ENCODE assay signal across 22 mouse cellular contexts in genomic region chr2:117925412-117925811, GRCm38 (mm10).
DNase-seq lines count a peak whose midpoint lies in the region; ATAC-seq and TF ChIP-seq lines count a peak whose summit lies in the region.
"Had no signal": no experiment of that assay in that cellular context is flagged by ENCODE, and none has a peak within 500 bp of the region (broad histone marks: within the 10 kb centered on the region; RNA-seq: fewer than 3 reads in every experiment).

No protein-coding gene starts in this region.

- no peak overlapping the region for H3K4me3 ChIP-seq in embryonic facial prominence, embryonic 11.5 days (ENCODE audit: low read depth, low read length)
- H3K4me3 ChIP-seq in embryonic facial prominence, embryonic 10.5 days = no peak overlapping the region
- no peak overlapping the region for H3K4me3 ChIP-seq in lung, adult 2 months (replicated peaks; ENCODE audit: extremely low read depth, low read depth, low read length)
- no peak overlapping the region for H3K4me3 ChIP-seq in forebrain, embryonic 14.5 days (ENCODE audit: low read depth, low read length)
- H3K4me3 ChIP-seq: forebrain, embryonic 13.5 days; heart, adult 2 months; heart, embryonic 15.5 days; hindbrain, embryonic 12.5 days had no signal

- H3K4me1 ChIP-seq in embryonic facial prominence, embryonic 11.5 days (ENCODE audit: control insufficient read depth, insufficient read depth, low read length) = no peaks in the 10 kb centered on the region
- peaks cover 11% of the 10 kb centered on the region for H3K4me1 ChIP-seq in embryonic facial prominence, embryonic 10.5 days
- H3K4me1 ChIP-seq in lung, adult 2 months (ENCODE audit: control insufficient read depth, insufficient read depth, low read length) = no peaks in the 10 kb centered on the region
- H3K4me1 ChIP-seq in forebrain, embryonic 14.5 days (ENCODE audit: control insufficient read depth, insufficient read depth, low read length) = no peaks in the 10 kb centered on the region
- H3K4me1 ChIP-seq: heart, embryonic 15.5 days had no signal

- ATAC-seq in embryonic facial prominence, embryonic 11.5 days (replicated peaks; ENCODE audit: insufficient number of reproducible peaks, low FRiP score, low TSS enrichment, low read depth) = no peak
- ATAC-seq in megakaryocyte, adult 5-6 weeks (ENCODE audit: poor library complexity, severe bottlenecking) = peak; percentile 99
- ATAC-seq in neutrophil, adult 5-6 weeks (ENCODE audit: extremely low read depth, insufficient number of reproducible peaks, low FRiP score, poor library complexity, severe bottlenecking) = peak; percentile 95
- no peak for ATAC-seq in forebrain, embryonic 14.5 days
- ATAC-seq: forebrain, embryonic 13.5 days; hindbrain, embryonic 16.5 days; inflammation-experienced regulatory T-cells, adult 6 months had no signal

- no peak overlapping the region for H3K4me2 ChIP-seq in embryonic facial prominence, embryonic 11.5 days (ENCODE audit: low read depth, low read length)
- H3K4me2 ChIP-seq in forebrain, embryonic 14.5 days (ENCODE audit: low read length) = no peak overlapping the region
- H3K4me2 ChIP-seq: forebrain, embryonic 13.5 days; heart, embryonic 11.5 days; heart, embryonic 15.5 days; hindbrain, embryonic 12.5 days had no signal

- no peak for TF ChIP-seq CTCF in lung, adult 2 months (IDR thresholded peaks at IDR 0.05; ENCODE audit: insufficient read depth, low read length)

- no peaks in the 10 kb centered on the region for H3K36me3 ChIP-seq in embryonic facial prominence, embryonic 11.5 days (replicated peaks; ENCODE audit: control insufficient read depth, insufficient read depth, low read depth, low read length)
- H3K36me3 ChIP-seq in embryonic facial prominence, embryonic 10.5 days (replicated peaks) = no peaks in the 10 kb centered on the region
- no peaks in the 10 kb centered on the region for H3K36me3 ChIP-seq in forebrain, embryonic 14.5 days (ENCODE audit: control insufficient read depth, insufficient read depth, low read length)
- H3K36me3 ChIP-seq: heart, embryonic 15.5 days; hindbrain, embryonic 12.5 days had no signal

- DNase-seq in embryonic facial prominence, embryonic 11.5 days (ENCODE audit: low spot score) = peak; percentile 21
- no peak for DNase-seq in embryonic facial prominence, embryonic 10.5 days (ENCODE audit: low spot score)
- peak; percentile 8 for DNase-seq in lung, postnatal 36 days
- no peak for DNase-seq in lung, adult 2 months
- no peak for DNase-seq in forebrain, embryonic 14.5 days (ENCODE audit: low spot score)
- DNase-seq in frontal cortex, postnatal 25 days (ENCODE audit: low spot score in 2 of 2) = no peak
- DNase-seq: adrenal gland, adult 2 months; adrenal gland, postnatal 36 days; cerebellum, adult 2 months; cerebellum, postnatal 14 days; gastrocnemius, postnatal 36 days; heart, adult 2 months; heart, postnatal 14 days had no signal

- TF ChIP-seq POLR2A in lung, adult 2 months (IDR thresholded peaks at IDR 0.05; ENCODE audit: borderline replicate concordance, extremely low read depth, low read depth, low read length) = no peak

- H3K9me3 ChIP-seq in embryonic facial prominence, embryonic 11.5 days (replicated peaks; ENCODE audit: control insufficient read depth, low read length) = no peaks in the 10 kb centered on the region
- H3K9me3 ChIP-seq in embryonic facial prominence, embryonic 10.5 days = no peaks in the 10 kb centered on the region
- no peaks in the 10 kb centered on the region for H3K9me3 ChIP-seq in forebrain, embryonic 14.5 days (replicated peaks; ENCODE audit: control insufficient read depth, low read length)
- H3K9me3 ChIP-seq: forebrain, embryonic 13.5 days; heart, embryonic 15.5 days; hindbrain, embryonic 12.5 days had no signal

- H3K27ac ChIP-seq in embryonic facial prominence, embryonic 11.5 days (replicated peaks; ENCODE audit: low read depth, low read length) = no peak overlapping the region
- H3K27ac ChIP-seq in embryonic facial prominence, embryonic 10.5 days (replicated peaks) = no peak overlapping the region
- H3K27ac ChIP-seq in forebrain, embryonic 14.5 days (ENCODE audit: low read depth, low read length) = no peak overlapping the region
- H3K27ac ChIP-seq: forebrain, embryonic 13.5 days; heart, adult 2 months; heart, embryonic 15.5 days; hindbrain, embryonic 12.5 days had no signal

- H3K27me3 ChIP-seq in embryonic facial prominence, embryonic 11.5 days (ENCODE audit: control insufficient read depth, insufficient read depth, low read length) = no peaks in the 10 kb centered on the region
- peaks cover 4% of the 10 kb centered on the region for H3K27me3 ChIP-seq in embryonic facial prominence, embryonic 10.5 days (replicated peaks; ENCODE audit: low read depth, poor library complexity, severe bottlenecking)
- H3K27me3 ChIP-seq in forebrain, embryonic 14.5 days (replicated peaks; ENCODE audit: control insufficient read depth, insufficient read depth, low read length) = no peaks in the 10 kb centered on the region
- H3K27me3 ChIP-seq: CH12.LX; forebrain, embryonic 13.5 days; heart, embryonic 15.5 days; hindbrain, embryonic 12.5 days had no signal

- H3K9ac ChIP-seq in embryonic facial prominence, embryonic 11.5 days (replicated peaks; ENCODE audit: low read length) = no peak overlapping the region
- no peak overlapping the region for H3K9ac ChIP-seq in forebrain, embryonic 14.5 days (ENCODE audit: low read length)
- H3K9ac ChIP-seq: forebrain, embryonic 13.5 days; heart, embryonic 15.5 days; hindbrain, embryonic 12.5 days had no signal

- WGBS in embryonic facial prominence, embryonic 11.5 days = 75% methylated on average over 5 of the region's 5 CpGs
- WGBS in embryonic facial prominence, embryonic 10.5 days = 84% methylated on average over 5 of the region's 5 CpGs
- WGBS in lung, adult 2 months = 91% methylated on average over 5 of the region's 5 CpGs
- 81% methylated on average over 5 of the region's 5 CpGs for WGBS in forebrain, embryonic 14.5 days

Comparison
In these comparisons a context has a peak if more than half of its experiments do, and no peak if none do; other contexts are left out.
1. DNase-seq: peak in embryonic facial prominence, embryonic 11.5 days (single experiment) and lung, postnatal 36 days (single experiment); none in embryonic facial prominence, embryonic 10.5 days (single experiment), lung, adult 2 months (single experiment), forebrain, embryonic 14.5 days (single experiment) and frontal cortex, postnatal 25 days (0 of 2).
2. ATAC-seq: peak in megakaryocyte, adult 5-6 weeks (single experiment) and neutrophil, adult 5-6 weeks (single experiment); none in embryonic facial prominence, embryonic 11.5 days (single experiment) and forebrain, embryonic 14.5 days (single experiment).